ENCODE assay signal across 17 mouse cellular contexts in genomic region chr9:118034990-118035389, GRCm38 (mm10). TPM values are rescaled to one million over a fixed set of nuclear protein-coding genes. Genes with fewer than 3 reads are reported as not detected.
A peak's percentile ranks its signal among the peaks of the same experiment; 100 is the strongest.
DNase-seq lines count a peak whose midpoint lies in the region; TF ChIP-seq lines count a peak whose summit lies in the region.
"Had no signal": no experiment of that assay in that cellular context is flagged by ENCODE, and none has a peak within 500 bp of the region (broad histone marks: within the 10 kb centered on the region; RNA-seq: fewer than 3 reads in every experiment).

No protein-coding gene starts in this region.

- no peak overlapping the region for H3K9ac ChIP-seq in MEL (ENCODE audit: control insufficient read depth, low read depth, low read length, poor library complexity, severe bottlenecking)

- no peak for TF ChIP-seq RAD21 in MEL (IDR thresholded peaks at IDR 0.05; ENCODE audit: low read depth, low read length)

- peak overlapping the region; percentile 43 for H3K27ac ChIP-seq in MEL (ENCODE audit: control insufficient read depth, low read depth, low read length)

- DNase-seq in MEL (ENCODE audit: low read depth, low spot score), result peak; percentile 41
- DNase-seq in Muller cell, postnatal 12 days (ENCODE audit: inconsistent ontology term), result no peak
- DNase-seq: adrenal gland, adult 2 months; adrenal gland, adult 8-10 months; adrenal gland, postnatal 10 days; adrenal gland, postnatal 14 days; adrenal gland, postnatal 25 days; adrenal gland, postnatal 36 days; B cell, adult 2 months; cerebellum, adult 11 months; cerebellum, adult 11-12 months; cerebellum, adult 18-20 months; cerebellum, adult 2 months; cerebellum, adult 8-10 months; cerebellum, adult 9-10 months had no signal

- peak; percentile 70 to 87 for TF ChIP-seq EP300 in MEL (IDR thresholded peaks at IDR 0.05; ENCODE audit: low read depth in 1 of 2, low read length in 2 of 2)

- H3K79me2 ChIP-seq in MEL (ENCODE audit: control insufficient read depth, insufficient read depth, low read length, poor library complexity), result no peaks in the 10 kb centered on the region; the same call in none of the 2 replicates

- no peaks in the 10 kb centered on the region for H3K9me3 ChIP-seq in MEL (replicated peaks; ENCODE audit: insufficient read depth, low read length)
- H3K9me3 ChIP-seq: G1E had no signal

- H3K27me3 ChIP-seq in MEL (ENCODE audit: control insufficient read depth in 1 of 2, insufficient read depth in 2 of 2, low read length in 2 of 2), result no peaks in the 10 kb centered on the region
- H3K27me3 ChIP-seq: CH12.LX had no signal

- H3K4me1 ChIP-seq in MEL (ENCODE audit: control insufficient read depth in 1 of 2, insufficient read depth in 2 of 2, low read length in 2 of 2), result peaks cover 8 to 14% of the 10 kb centered on the region in 2 experiments

- H3K36me3 ChIP-seq in MEL (ENCODE audit: control insufficient read depth in 1 of 2, insufficient read depth in 2 of 2, low read length in 2 of 2), result peaks cover 0 to 25% of the 10 kb centered on the region in 2 experiments; a peak in 2 of 4 replicates
- H3K36me3 ChIP-seq: G1E had no signal

- TF ChIP-seq POLR2A in MEL (IDR thresholded peaks at IDR 0.05; ENCODE audit: control insufficient read depth in 1 of 2, insufficient read depth in 1 of 2, low read depth in 1 of 2, low read length in 2 of 2, poor library complexity in 1 of 2), result no peak

- no peak overlapping the region; a peak in 1 of 4 replicates for H3K4me3 ChIP-seq in MEL (ENCODE audit: control insufficient read depth in 1 of 2, insufficient read depth in 1 of 2, low read depth in 2 of 2, low read length in 2 of 2)

- TF ChIP-seq CTCF in MEL (IDR thresholded peaks at IDR 0.05 in 2 of 3, conservative IDR thresholded peaks at IDR 0.05 in 1 of 3; ENCODE audit: control insufficient read depth in 1 of 3, insufficient read depth in 1 of 3, low read depth in 2 of 3, low read length in 3 of 3, poor library complexity in 1 of 3, severe bottlenecking in 1 of 3), result no peak

TF ChIP-seq in MEL, 35 proteins besides CTCF, POLR2A, EP300 and RAD21:
- no peak for TF ChIP-seq JUND (IDR thresholded peaks at IDR 0.05; ENCODE audit: low read depth, low read length)
- no peak for TF ChIP-seq USF1 (IDR thresholded peaks at IDR 0.05; ENCODE audit: low read depth, low read length)
- no peak for TF ChIP-seq UBTF (IDR thresholded peaks at IDR 0.05; ENCODE audit: borderline replicate concordance, insufficient read depth, low read depth, low read length)
- TF ChIP-seq MYC (IDR thresholded peaks at IDR 0.05; ENCODE audit: low read depth, low read length), result 0 out of 2 replicates have a peak, but pooled peaks have one; percentile 43
- TF ChIP-seq ZNF384 (IDR thresholded peaks at IDR 0.05; ENCODE audit: low read depth, low read length), result 0 out of 2 replicates have a peak, but pooled peaks have one; percentile 40
- TF ChIP-seq CHD2 (IDR thresholded peaks at IDR 0.05; ENCODE audit: low read length), result no peak
- TF ChIP-seq ETS1 (IDR thresholded peaks at IDR 0.05; ENCODE audit: low read depth, low read length), result peak; percentile 51; the same call in 1 of the 2 replicates
- TF ChIP-seq GATA1 (IDR thresholded peaks at IDR 0.05; ENCODE audit: low read depth, low read length), result peak; percentile 71
- TF ChIP-seq E2F4 (IDR thresholded peaks at IDR 0.05; ENCODE audit: borderline replicate concordance, low read depth, low read length), result no peak
- TF ChIP-seq BHLHE40 (IDR thresholded peaks at IDR 0.05; ENCODE audit: borderline replicate concordance, low read depth, low read length), result no peak
- TF ChIP-seq POLR2AphosphoS2 (IDR thresholded peaks at IDR 0.05; ENCODE audit: low read length), result no peak
- no peak for TF ChIP-seq MAFK (IDR thresholded peaks at IDR 0.05; ENCODE audit: borderline replicate concordance, low read depth, low read length)
- TF ChIP-seq HCFC1 (IDR thresholded peaks at IDR 0.05; ENCODE audit: low read depth, low read length), result 0 out of 2 replicates have a peak, but pooled peaks have one; percentile 14
- no peak for TF ChIP-seq ZC3H11A (IDR thresholded peaks at IDR 0.05; ENCODE audit: low read depth, low read length)

RNA-seq across cellular contexts. Expression of gene Azi2, which starts 5.3 kb away (rescaled TPM):
- total RNA-seq in MEL (2012; rRNA removed), result 58.0 and 60.7 TPM in 2 replicates
- 100 to 1,000 TPM in 1 of 2 experiments, 10 to 100 TPM in 1; 51.8 to 546 TPM for polyA plus RNA-seq in MEL (2012; ENCODE audit: insufficient read depth in 1 of 2, insufficient read length in 2 of 2, low read depth in 1 of 2, low replicate concordance in 2 of 2, missing spikeins in 1 of 2)
